Mouse (Mus musculus): Measurements from ENCODE around the gene Cacfd1.

Gene Cacfd1

GRCm38 (mm10) chr2:27026857-27027617, 17.3 kb downstream of the Cacfd1 start:
- no peak for DNase-seq (ENCODE audit: low spot score in 2 of 2)

- DNase-seq (ENCODE audit: low spot score in 2 of 2), result peak; percentile 88
Observed at GRCm38 (mm10) chr2:27027618-27028436, 18.1 kb downstream of the Cacfd1 start, which contains the start of gene Slc2a6. Slc2a6 (minus strand) TSS chr2:27027998.

GRCm38 (mm10) chr2:27028437-27029015, 18.8 kb downstream of the Cacfd1 start:
- no peak for DNase-seq (ENCODE audit: low spot score in 2 of 2)

- no peak for DNase-seq (ENCODE audit: low spot score in 2 of 2)
Observed at GRCm38 (mm10) chr2:27032361-27032760, 22.6 kb downstream of the Cacfd1 start.

GRCm38 (mm10) chr2:27036003-27036402, 26.3 kb downstream of the Cacfd1 start:
- no peak for DNase-seq (ENCODE audit: low spot score in 2 of 2)

GRCm38 (mm10) chr2:27037008-27037407, 27.3 kb downstream of the Cacfd1 start:
- no peak for DNase-seq (ENCODE audit: low spot score in 2 of 2)

- peak in 1 of 2 experiments; percentile 70 for DNase-seq (ENCODE audit: low spot score in 2 of 2)
Observed at GRCm38 (mm10) chr2:27038596-27038995, 28.9 kb downstream of the Cacfd1 start.

GRCm38 (mm10) chr2:27039286-27039685, 29.6 kb downstream of the Cacfd1 start:
- DNase-seq (ENCODE audit: low spot score in 2 of 2), result no peak

- DNase-seq (ENCODE audit: low spot score in 2 of 2), result no peak
Observed at GRCm38 (mm10) chr2:27042131-27042844, 32.6 kb downstream of the Cacfd1 start.

GRCm38 (mm10) chr2:27043461-27043860, 33.7 kb downstream of the Cacfd1 start:
- peak; percentile 79 to 88 for DNase-seq (ENCODE audit: low spot score in 2 of 2)

- DNase-seq (ENCODE audit: low spot score in 2 of 2), result no peak
Observed at GRCm38 (mm10) chr2:27044166-27044565, 34.4 kb downstream of the Cacfd1 start.

- no peak for DNase-seq (ENCODE audit: low spot score in 2 of 2)
Observed at GRCm38 (mm10) chr2:27044641-27045040, 34.9 kb downstream of the Cacfd1 start.

GRCm38 (mm10) chr2:27045979-27046770, 36.4 kb downstream of the Cacfd1 start:
- no peak for DNase-seq (ENCODE audit: low spot score in 2 of 2)

GRCm38 (mm10) chr2:27049408-27049807, 39.7 kb downstream of the Cacfd1 start:
- no peak for DNase-seq (ENCODE audit: low spot score in 2 of 2)

GRCm38 (mm10) chr2:27058251-27058650, 48.5 kb downstream of the Cacfd1 start:
- no peak for DNase-seq (ENCODE audit: low spot score in 2 of 2)

- no peak for DNase-seq (ENCODE audit: low spot score in 2 of 2)
Observed at GRCm38 (mm10) chr2:27058751-27059150, 49.0 kb downstream of the Cacfd1 start.

- no peak for DNase-seq (ENCODE audit: low spot score in 2 of 2)
Observed at GRCm38 (mm10) chr2:27059187-27059586, 49.5 kb downstream of the Cacfd1 start.

- no peak for DNase-seq (ENCODE audit: low spot score in 2 of 2)
Observed at GRCm38 (mm10) chr2:27067124-27067523, 57.4 kb downstream of the Cacfd1 start.

GRCm38 (mm10) chr2:27067996-27068395, 58.3 kb downstream of the Cacfd1 start:
- DNase-seq (ENCODE audit: low spot score in 2 of 2), result no peak

GRCm38 (mm10) chr2:27069646-27070045, 59.9 kb downstream of the Cacfd1 start:
- no peak for DNase-seq (ENCODE audit: low spot score in 2 of 2)

- DNase-seq (ENCODE audit: low spot score in 2 of 2), result no peak
Observed at GRCm38 (mm10) chr2:27070247-27070813, 60.6 kb downstream of the Cacfd1 start.
